Mouse (Mus musculus): Measurements from ENCODE around the gene Sh3gl2. TPM values are rescaled to one million over a fixed set of nuclear protein-coding genes. Genes with fewer than 3 reads are reported as not detected.

Gene Sh3gl2
- total RNA-seq, 2 experiments from 2014 or later = 247 to 282 TPM

GRCm38 (mm10) chr4:85677621-85678020, 472.7 kb downstream of the Sh3gl2 start:
- H3K4me3 ChIP-seq = no peak overlapping the region
- no peak for DNase-seq (ENCODE audit: extremely low spot score in 1 of 2, low spot score in 2 of 2)
- intact Hi-C loops (cut with DNase I) = no loop called here
- no peak overlapping the region for H3K27ac ChIP-seq
- TF ChIP-seq CTCF (IDR thresholded peaks at IDR 0.05) = no peak

DNA sequence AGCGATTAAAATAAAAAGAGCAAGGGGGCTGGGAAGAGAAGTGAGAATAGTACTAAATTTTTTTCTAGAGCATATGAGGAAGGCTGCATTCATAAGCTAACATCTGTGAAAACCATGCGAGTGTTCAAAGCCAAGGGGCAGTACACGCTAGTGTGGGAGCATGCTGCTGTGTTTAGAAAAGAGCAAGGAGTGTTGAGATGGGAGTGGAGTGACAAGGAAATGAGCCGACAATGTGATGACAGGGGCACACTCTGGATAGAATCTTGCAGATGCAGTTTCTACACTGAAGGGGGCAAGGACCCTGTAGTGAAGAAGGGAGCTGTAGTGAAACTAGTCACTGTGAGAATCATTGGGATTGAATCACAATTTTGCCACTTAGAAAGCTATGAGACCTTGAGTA, 481.2 kb downstream of the Sh3gl2 start:
- no peak for DNase-seq (ENCODE audit: extremely low spot score in 1 of 2, low spot score in 2 of 2)
- intact Hi-C loops (cut with DNase I) = no loop called here
- Histone ChIP-seq H3K4me3 (no peak overlapping the region), H3K27ac (no peak overlapping the region)
- no peak for TF ChIP-seq CTCF (IDR thresholded peaks at IDR 0.05)
